Mouse (Mus musculus): ENCODE results near the gene Peak1. TPM values are rescaled to one million over a fixed set of nuclear protein-coding genes. Genes with fewer than 3 reads are reported as not detected.

Peak1 gene
- polyA plus RNA-seq, 1 experiment from 2014 or later = 32.2 TPM

DNA sequence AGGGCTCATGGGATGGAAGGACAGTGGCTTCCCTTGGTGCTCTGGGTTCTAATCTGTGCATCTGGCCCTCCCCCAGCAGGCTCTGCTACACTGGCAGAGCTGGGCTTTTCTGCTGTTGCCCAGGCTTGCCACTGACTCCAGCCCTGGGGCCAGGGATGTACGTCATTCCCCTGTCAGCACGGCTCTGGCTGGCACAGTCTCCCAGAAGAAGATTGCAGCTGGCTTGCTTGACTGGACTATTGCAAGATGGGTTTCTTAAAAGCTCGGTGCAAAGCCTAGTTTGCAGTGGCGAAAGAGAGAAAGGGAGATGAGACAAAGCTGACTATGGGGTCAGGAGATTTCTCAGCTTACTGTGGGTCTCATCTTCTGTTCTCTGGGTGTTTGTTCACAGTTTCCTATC is 240.5 kb downstream of the Peak1 start:
- no peak overlapping the region for H3K4me3 ChIP-seq (ENCODE audit: low read depth, low read length)
- TF ChIP-seq CTCF (IDR thresholded peaks at IDR 0.05; ENCODE audit: low read depth) = no peak
- H3K27me3 ChIP-seq (ENCODE audit: insufficient read depth, low read length) = no peaks in the 10 kb centered on the region
- no peak overlapping the region for H3K9ac ChIP-seq
- WGBS = 72% methylated on average over 4 of the region's 4 CpGs
- ATAC-seq (ENCODE audit: insufficient read depth) = no peak
- no peaks in the 10 kb centered on the region for H3K9me3 ChIP-seq (ENCODE audit: low read depth, low read length)
- H3K4me1 ChIP-seq (ENCODE audit: insufficient read depth) = no peaks in the 10 kb centered on the region
- no peak for DNase-seq
- no peak overlapping the region for H3K27ac ChIP-seq (ENCODE audit: low read depth)
- no peaks in the 10 kb centered on the region for H3K36me3 ChIP-seq (ENCODE audit: insufficient read depth)
- H3K4me2 ChIP-seq = no peak overlapping the region

DNA sequence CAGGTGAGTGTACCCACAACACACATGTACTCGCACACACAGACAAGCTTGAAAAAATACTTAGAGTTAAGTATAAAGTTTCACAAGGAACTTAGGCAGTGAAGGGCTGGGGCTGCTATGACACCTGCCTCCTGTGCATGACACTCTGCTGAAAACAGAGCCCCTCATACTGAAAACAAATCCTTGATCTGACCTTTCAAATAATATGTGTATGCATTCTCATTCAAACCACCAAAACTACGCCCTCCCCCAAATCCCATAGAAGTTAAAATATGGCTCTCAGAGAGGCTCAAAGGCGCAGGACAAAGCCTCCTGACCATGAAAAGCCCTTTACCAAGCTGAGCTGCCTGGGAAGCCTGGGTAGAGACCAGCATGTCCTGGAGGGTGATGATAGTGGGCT is 242.6 kb downstream of the Peak1 start:
- H3K36me3 ChIP-seq (ENCODE audit: insufficient read depth) = no peaks in the 10 kb centered on the region
- DNase-seq (no peak), ATAC-seq (ENCODE audit: insufficient read depth) (no peak)
- no peak overlapping the region for H3K4me3 ChIP-seq (ENCODE audit: low read depth, low read length)
- H3K9me3 ChIP-seq (ENCODE audit: low read depth, low read length) = no peaks in the 10 kb centered on the region
- H3K9ac ChIP-seq = no peak overlapping the region
- H3K4me2 ChIP-seq = no peak overlapping the region
- H3K4me1 ChIP-seq (ENCODE audit: insufficient read depth) = no peaks in the 10 kb centered on the region
- H3K27me3 ChIP-seq (ENCODE audit: insufficient read depth, low read length) = no peaks in the 10 kb centered on the region
- H3K27ac ChIP-seq (ENCODE audit: low read depth) = no peak overlapping the region
- TF ChIP-seq CTCF (IDR thresholded peaks at IDR 0.05; ENCODE audit: low read depth) = no peak
- WGBS = 85% methylated on average over 3 of the region's 3 CpGs

DNA sequence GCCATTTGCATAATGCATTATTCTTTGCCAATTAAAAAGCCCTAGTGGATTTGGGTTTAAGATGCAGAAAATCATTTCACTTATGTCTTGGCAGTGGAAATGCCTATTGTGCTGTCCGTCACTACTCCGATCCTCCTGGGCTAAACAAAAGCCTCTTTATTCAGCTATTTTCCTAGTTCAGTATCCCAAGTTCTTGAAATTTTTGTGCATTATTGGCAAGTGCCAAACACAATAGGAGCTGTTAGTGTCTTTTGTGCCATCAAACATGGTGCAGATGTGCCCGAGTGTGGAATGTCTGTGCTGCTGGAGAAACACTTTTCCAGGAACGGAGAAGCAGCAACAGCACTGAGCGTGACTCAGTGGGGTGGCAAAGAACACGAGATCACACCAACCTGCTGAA is 250.2 kb downstream of the Peak1 start:
- H3K9me3 ChIP-seq (ENCODE audit: low read depth, low read length) = no peaks in the 10 kb centered on the region
- no peak overlapping the region for H3K9ac ChIP-seq
- H3K4me2 ChIP-seq = no peak overlapping the region
- H3K4me1 ChIP-seq (ENCODE audit: insufficient read depth) = no peaks in the 10 kb centered on the region
- ATAC-seq (ENCODE audit: insufficient read depth) (no peak), DNase-seq (no peak)
- H3K4me3 ChIP-seq (ENCODE audit: low read depth, low read length) = no peak overlapping the region
- WGBS = 64% methylated on average over 6 of the region's 6 CpGs
- no peaks in the 10 kb centered on the region for H3K36me3 ChIP-seq (ENCODE audit: insufficient read depth)
- H3K27me3 ChIP-seq (ENCODE audit: insufficient read depth, low read length) = no peaks in the 10 kb centered on the region
- TF ChIP-seq CTCF (IDR thresholded peaks at IDR 0.05; ENCODE audit: low read depth) = no peak
- no peak overlapping the region for H3K27ac ChIP-seq (ENCODE audit: low read depth)

DNA sequence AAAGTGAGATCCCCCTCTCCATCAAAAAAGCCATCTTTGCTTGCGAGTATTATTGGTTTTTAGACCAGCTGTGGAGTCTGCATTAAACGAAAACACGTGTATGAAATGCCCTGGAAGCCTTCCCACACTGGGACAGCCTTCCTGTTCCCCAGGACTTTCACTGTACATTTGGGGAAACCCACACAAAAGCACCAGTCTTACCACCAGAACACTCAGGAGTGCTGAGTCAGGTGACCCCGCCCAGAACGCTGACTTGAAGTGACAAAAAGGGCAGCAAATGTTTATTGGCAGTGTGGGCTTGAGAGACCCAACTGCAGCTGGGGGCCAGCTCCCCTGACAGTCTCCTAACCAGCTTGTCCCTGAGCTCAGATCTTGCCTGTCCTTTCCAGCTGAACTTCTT is 251.7 kb downstream of the Peak1 start:
- no peak overlapping the region for H3K4me3 ChIP-seq (ENCODE audit: low read depth, low read length)
- no peaks in the 10 kb centered on the region for H3K4me1 ChIP-seq (ENCODE audit: insufficient read depth)
- WGBS = 42% methylated on average over 5 of the region's 5 CpGs
- H3K4me2 ChIP-seq = no peak overlapping the region
- H3K27ac ChIP-seq (ENCODE audit: low read depth) = no peak overlapping the region
- TF ChIP-seq CTCF (IDR thresholded peaks at IDR 0.05; ENCODE audit: low read depth) = no peak
- no peak overlapping the region for H3K9ac ChIP-seq
- H3K27me3 ChIP-seq (ENCODE audit: insufficient read depth, low read length) = no peaks in the 10 kb centered on the region
- no peaks in the 10 kb centered on the region for H3K36me3 ChIP-seq (ENCODE audit: insufficient read depth)
- H3K9me3 ChIP-seq (ENCODE audit: low read depth, low read length) = no peaks in the 10 kb centered on the region
- ATAC-seq (ENCODE audit: insufficient read depth) = no peak
- peak; percentile 7 for DNase-seq

DNA sequence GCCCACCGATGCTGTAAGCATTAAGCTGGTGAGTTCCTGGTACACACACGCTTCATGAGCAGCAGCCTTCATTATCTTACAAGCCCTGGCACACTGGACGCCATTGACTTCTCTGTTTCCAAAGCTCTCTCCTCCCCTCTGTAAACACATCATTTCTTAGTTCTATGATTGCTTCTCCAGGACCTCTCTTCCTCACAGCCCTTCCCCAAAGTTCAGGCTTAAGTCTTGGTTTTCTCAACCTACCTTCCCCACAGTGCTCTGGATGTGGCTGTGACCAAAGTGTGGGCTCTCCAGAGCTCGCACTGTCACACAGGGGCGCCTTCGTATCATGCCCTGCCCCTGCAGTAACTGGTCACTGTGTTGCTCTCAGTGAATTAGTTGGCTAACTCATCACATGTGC is 252.5 kb downstream of the Peak1 start, which contains the start of gene Tspan3:
Gene Tspan3, minus strand, starts transcription at position 101 of the 400 bp plus-strand sequence.
- Histone ChIP-seq H3K27ac (ENCODE audit: low read depth) (no peak within 1 kb of the TSS), H3K27me3 (ENCODE audit: insufficient read depth, low read length) (no peaks in the 10 kb centered on the region), H3K36me3 (ENCODE audit: insufficient read depth) (no peaks in the 10 kb centered on the region), H3K4me3 (ENCODE audit: low read depth, low read length) (no peak within 1 kb of the TSS), H3K4me2 (no peak within 1 kb of the TSS), H3K9me3 (ENCODE audit: low read depth, low read length) (no peaks in the 10 kb centered on the region), H3K9ac (no peak within 1 kb of the TSS), H3K4me1 (ENCODE audit: insufficient read depth) (no peaks in the 10 kb centered on the region)
- WGBS = 86% methylated on average over 6 of the region's 6 CpGs
- DNase-seq (no peak), ATAC-seq (ENCODE audit: insufficient read depth) (no peak)
- no peak for TF ChIP-seq CTCF (IDR thresholded peaks at IDR 0.05; ENCODE audit: low read depth)

DNA sequence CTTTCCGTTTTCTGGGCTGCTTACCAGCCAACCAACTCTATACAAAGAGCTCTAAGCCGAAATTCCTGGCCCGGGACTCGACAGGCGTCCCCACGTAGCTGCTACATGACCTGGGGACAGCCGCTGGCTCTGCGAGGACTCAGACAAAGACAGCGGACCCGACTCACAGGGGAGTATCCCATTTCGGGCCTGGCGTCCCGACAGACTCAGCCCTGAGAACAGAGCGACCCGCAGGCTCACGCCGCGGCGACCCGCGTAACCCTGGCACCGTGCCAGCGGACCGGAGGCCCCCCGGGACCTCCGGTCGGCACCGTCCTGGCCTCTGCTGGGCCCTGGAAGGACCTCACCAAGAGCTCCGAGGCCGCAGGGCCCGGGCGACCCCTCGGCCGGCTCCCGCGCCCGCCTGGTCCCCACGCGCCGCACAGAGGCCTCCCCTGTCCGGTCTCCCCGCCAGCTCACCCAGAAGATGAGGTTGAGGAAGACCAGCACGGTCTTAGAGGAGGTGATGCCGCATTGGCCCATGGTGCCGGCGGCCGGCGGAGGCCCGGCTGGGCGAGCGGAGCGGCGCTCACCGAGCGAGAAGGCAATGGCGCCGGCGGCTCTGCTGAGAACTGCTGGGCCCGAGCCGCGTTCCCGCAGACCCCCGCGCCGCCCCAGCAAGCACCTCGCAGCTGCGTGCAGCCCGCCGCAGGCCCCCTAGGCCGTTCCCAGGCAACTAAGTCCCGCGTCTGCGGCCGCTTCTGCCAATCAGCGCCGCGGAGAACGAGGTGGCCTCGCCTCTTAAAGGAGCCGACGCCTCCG is 257.3 kb downstream of the Peak1 start:
- Histone ChIP-seq H3K4me1 (ENCODE audit: insufficient read depth) (peaks cover 12% of the 10 kb centered on the region), H3K4me2 (peak overlapping the region; percentile 77), H3K4me3 (ENCODE audit: low read depth, low read length) (peak overlapping the region; percentile 98), H3K27ac (ENCODE audit: low read depth) (peak overlapping the region; percentile 93), H3K9ac (peak overlapping the region; percentile 98), H3K27me3 (ENCODE audit: insufficient read depth, low read length) (no peaks in the 10 kb centered on the region), H3K36me3 (ENCODE audit: insufficient read depth) (no peaks in the 10 kb centered on the region), H3K9me3 (ENCODE audit: low read depth, low read length) (no peaks in the 10 kb centered on the region)
- DNase-seq (peak; percentile 97), ATAC-seq (ENCODE audit: insufficient read depth) (peak; percentile 97)
- under 1% methylated on average over 75 of the region's 82 CpGs for WGBS
- TF ChIP-seq CTCF (IDR thresholded peaks at IDR 0.05; ENCODE audit: low read depth) = no peak

DNA sequence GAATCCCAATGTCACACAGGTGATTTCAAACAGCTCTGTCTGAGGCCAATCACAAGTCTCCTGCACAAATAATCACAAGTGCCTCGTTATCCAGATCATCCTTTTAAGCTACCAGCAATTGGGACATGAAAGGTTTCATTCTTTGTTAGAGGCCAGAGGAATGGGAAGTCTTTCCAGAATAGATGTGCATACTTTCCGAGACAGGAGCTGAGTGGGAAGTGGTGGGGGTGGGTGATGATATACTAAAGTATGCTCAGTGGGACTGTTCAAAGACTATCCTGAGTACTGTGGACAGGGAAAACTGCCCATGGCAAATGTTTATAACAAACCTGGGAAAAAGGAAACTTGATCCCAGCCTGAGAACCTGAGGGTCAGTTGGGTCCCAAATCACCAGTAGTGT is 258.4 kb downstream of the Peak1 start:
- 6% methylated on average over 2 of the region's 2 CpGs for WGBS
- H3K9ac ChIP-seq = peak overlapping the region; percentile 98

More for the DNA sequence above, 258.4 kb downstream of the Peak1 start:
- no peak for TF ChIP-seq CTCF (IDR thresholded peaks at IDR 0.05; ENCODE audit: low read depth)
- H3K27ac ChIP-seq (ENCODE audit: low read depth) = no peak overlapping the region
- H3K27me3 ChIP-seq (ENCODE audit: insufficient read depth, low read length) = no peaks in the 10 kb centered on the region
- H3K4me3 ChIP-seq (ENCODE audit: low read depth, low read length) = peak overlapping the region; percentile 98
- H3K4me1 ChIP-seq (ENCODE audit: insufficient read depth) = peaks cover 12% of the 10 kb centered on the region
- H3K36me3 ChIP-seq (ENCODE audit: insufficient read depth) = no peaks in the 10 kb centered on the region
- H3K4me2 ChIP-seq = peak overlapping the region; percentile 77
- H3K9me3 ChIP-seq (ENCODE audit: low read depth, low read length) = no peaks in the 10 kb centered on the region
- ATAC-seq (ENCODE audit: insufficient read depth) (no peak), DNase-seq (peak; percentile 7)
